Mouse (Mus musculus) bone marrow, adult 2 months (tissue): ENCODE results near the gene Tmem132c.

Experiments
- CTCF ChIP-seq: fragments of 200-500 bp; IDR thresholded peaks from 2 replicates; pipeline ENCODE4 v1.5.1; 2011; ENCODE audit warnings: low read length, control low read depth; ENCODE audit not compliant: control insufficient read depth, insufficient read depth
- POLR2A ChIP-seq: fragments of 200-500 bp; IDR thresholded peaks from 2 replicates; pipeline ENCODE4 v1.6.1; 2011; ENCODE audit warnings: low read depth, mild to moderate bottlenecking, control low read depth, low read length, borderline replicate concordance; ENCODE audit not compliant: control insufficient read depth

GRCm38 (mm10) chr5:127487190-127487589, 245.6 kb downstream of the Tmem132c start:
- no peak for TF ChIP-seq CTCF
- TF ChIP-seq POLR2A, result no peak
